Mouse (Mus musculus) liver, postnatal 0 days (tissue): ENCODE data around the gene Mamdc4. TPM values are rescaled to one million over a fixed set of nuclear protein-coding genes. Genes with fewer than 3 reads are reported as not detected.

Source experiments
- ATAC-seq: fragments of 200-750 bp; cut with Nextera tagmentation; 2 replicates; pipeline ENCODE4 v1.8.0; 2017; ENCODE audit warnings: mild to moderate bottlenecking, moderate library complexity
- DNase-seq: peaks from one replicate; pipeline ENCODE4 v3.0.0-alpha.2; 2016
- H3K27ac ChIP-seq: fragments of 300-500 bp; sonication (generic); 2 replicates; pipeline ENCODE4 v1.5.1; 2014; ENCODE audit warnings: antibody characterized with exemption, moderate library complexity, mild to moderate bottlenecking, low read depth
- H3K27me3 ChIP-seq: fragments of 300-500 bp; sonication (generic); 2 replicates; pipeline ENCODE4 v1.6.1; 2014; ENCODE audit warnings: low read length, control low read depth, mixed read lengths; ENCODE audit not compliant: insufficient read depth
- H3K36me3 ChIP-seq: fragments of 300-500 bp; sonication (generic); replicated peaks from 2 replicates; pipeline ENCODE4 v1.6.1; 2014; ENCODE audit warnings: mild to moderate bottlenecking, control low read depth, low read length, moderate library complexity, mixed read lengths; ENCODE audit not compliant: insufficient read depth
- H3K4me1 ChIP-seq: fragments of 300-500 bp; sonication (generic); 2 replicates; pipeline ENCODE4 v1.6.1; 2014; ENCODE audit warnings: antibody characterized with exemption, mild to moderate bottlenecking, control low read depth; ENCODE audit not compliant: insufficient read depth
- H3K4me2 ChIP-seq: fragments of 300-500 bp; sonication (generic); 2 replicates; pipeline ENCODE4 v1.6.1; 2014; ENCODE audit warnings: low read depth, mild to moderate bottlenecking, low read length, moderate library complexity, mixed read lengths
- H3K4me3 ChIP-seq: fragments of 300-500 bp; sonication (generic); 2 replicates; pipeline ENCODE4 v1.5.1; 2014; ENCODE audit warnings: low read depth, low read length
- H3K9ac ChIP-seq: fragments of 300-500 bp; sonication (generic); replicated peaks from 2 replicates; pipeline ENCODE4 v1.6.1; 2014; ENCODE audit warnings: mild to moderate bottlenecking, moderate library complexity
- H3K9me3 ChIP-seq: fragments of 300-500 bp; sonication (generic); 2 replicates; pipeline ENCODE4 v1.6.1; 2016; ENCODE audit warnings: mild to moderate bottlenecking, control low read depth, low read length, mixed read lengths
- CTCF ChIP-seq: sonication (generic); IDR thresholded peaks from 2 replicates; pipeline ENCODE4 v1.5.1; 2016; ENCODE audit warnings: antibody characterized with exemption, low read depth
- EP300 ChIP-seq: IDR thresholded peaks from 2 replicates; pipeline ENCODE4 v1.6.1; 2016; ENCODE audit warnings: antibody characterized with exemption, low read depth, mild to moderate bottlenecking
- WGBS: fragments of 180-500 bp; shearing (Covaris S2); extraction: QIAGEN DNeasy Blood & Tissue Kit; methylation state at CpG from one replicate; pipeline ENCODE4 v1.1.7; 2014; ENCODE audit not compliant: insufficient replicate concordance; 5-methylcytosine and 5-hydroxymethylcytosine counted together
- polyA plus RNA-seq: library from polyadenylated mRNA; unstranded; fragments of >200 nt; fragmentation: Nextera tagmentation; extraction: Ambion mirVana; gene quantifications from 2 replicates; pipeline ENCODE4 v1.2.1, GENCODE M21; 2015

Mamdc4 gene
- polyA plus RNA-seq = 0.07 and 0.09 TPM in 2 replicates

GRCm38 (mm10) chr2:25574579-25575431 lies at the start of gene Mamdc4, which contains the start of gene Phpt1:
TSS of gene Mamdc4 (minus strand) at chr2:25574845.
TSS of gene Phpt1 (minus strand) at chr2:25575224.
- under 1% methylated on average over 43 of the region's 45 CpGs for WGBS
- H3K27me3 ChIP-seq = peaks cover 42% of the 10 kb centered on the region
- H3K4me2 ChIP-seq = peak within 1 kb of the TSS; percentile 87
- ATAC-seq (peak; percentile 98), DNase-seq (peak; percentile 94)
- H3K4me3 ChIP-seq = peak within 1 kb of the TSS; percentile 55
- H3K36me3 ChIP-seq = no peaks in the 10 kb centered on the region
- H3K9ac ChIP-seq = peak within 1 kb of the TSS; percentile 61
- peak within 1 kb of the TSS; percentile 69 for H3K27ac ChIP-seq
- no peaks in the 10 kb centered on the region for H3K9me3 ChIP-seq
- no peak for TF ChIP-seq CTCF
- no peak for TF ChIP-seq EP300
- peaks cover 39% of the 10 kb centered on the region for H3K4me1 ChIP-seq

- ATAC-seq = peak; percentile 97
- peak; percentile 88 for DNase-seq
- peak within 1 kb of the TSS; percentile 36 for H3K9ac ChIP-seq
- H3K4me1 ChIP-seq = peaks cover 5% of the 10 kb centered on the region
- H3K4me2 ChIP-seq = peak within 1 kb of the TSS; percentile 65
- H3K27ac ChIP-seq = peak within 1 kb of the TSS; percentile 62
- TF ChIP-seq EP300 = no peak
- peak; percentile 81 for TF ChIP-seq CTCF
- 0 out of 2 replicates have a peak, but pooled peaks cover 4% of the 10 kb centered on the region for H3K36me3 ChIP-seq
- H3K27me3 ChIP-seq = peaks cover 10% of the 10 kb centered on the region; the same call in 1 of the 2 replicates
- H3K9me3 ChIP-seq = no peaks in the 10 kb centered on the region
- H3K4me3 ChIP-seq = peak within 1 kb of the TSS; percentile 30
- WGBS = 7% methylated on average over 34 of the region's 34 CpGs
These were observed 46.9 kb upstream of the Mamdc4 start, which contains the start of gene Tmem141 for GRCm38 (mm10) chr2:25621229-25622200. TSS of gene Tmem141 (minus strand) at chr2:25622005.

DNA sequence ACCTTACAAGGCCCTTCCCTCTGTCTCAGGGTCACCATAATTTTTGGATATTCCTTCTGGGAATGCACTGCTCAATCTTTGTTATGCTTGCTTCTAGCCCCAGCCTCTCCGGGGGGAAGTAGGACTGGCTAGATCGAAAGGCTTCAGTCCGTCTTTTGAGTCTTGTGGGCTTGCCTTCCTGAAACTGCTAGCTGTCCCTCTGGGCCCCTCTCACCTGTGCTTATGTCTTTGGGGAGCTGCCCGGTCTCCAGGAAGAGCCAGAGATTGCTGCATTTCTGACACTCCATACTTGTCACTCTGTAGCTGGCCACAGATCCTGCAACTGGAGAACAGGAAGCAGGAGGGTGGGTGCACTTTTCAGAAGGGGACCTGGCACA lies 46.2 kb upstream of the Mamdc4 start:
- Histone ChIP-seq H3K9me3 (no peaks in the 10 kb centered on the region), H3K27me3 (peaks cover 16% of the 10 kb centered on the region; the same call in 1 of the 2 replicates), H3K4me2 (peak overlapping the region; percentile 65), H3K4me3 (peak overlapping the region; percentile 30; the same call in 1 of the 2 replicates), H3K4me1 (peaks cover 5% of the 10 kb centered on the region), H3K27ac (no peak overlapping the region), H3K9ac (no peak overlapping the region), H3K36me3 (0 out of 2 replicates have a peak, but pooled peaks cover 4% of the 10 kb centered on the region)
- WGBS = 43% methylated on average over 4 of the region's 4 CpGs
- ATAC-seq (no peak), DNase-seq (no peak)
- TF ChIP-seq EP300 (no peak), CTCF (no peak)

- Histone ChIP-seq H3K4me1 (peaks cover 5% of the 10 kb centered on the region), H3K4me3 (no peak overlapping the region), H3K9me3 (no peaks in the 10 kb centered on the region), H3K4me2 (no peak overlapping the region), H3K27ac (no peak overlapping the region), H3K27me3 (peaks cover 21% of the 10 kb centered on the region; the same call in 1 of the 2 replicates), H3K36me3 (0 out of 2 replicates have a peak, but pooled peaks cover 4% of the 10 kb centered on the region), H3K9ac (no peak overlapping the region)
- TF ChIP-seq EP300 = no peak
- TF ChIP-seq CTCF = no peak
- DNase-seq = no peak
- WGBS = 36% methylated on average over 6 of the region's 6 CpGs
- ATAC-seq = no peak
These were observed 45.7 kb upstream of the Mamdc4 start for GRCm38 (mm10) chr2:25620386-25620785.

GRCm38 (mm10) chr2:25617578-25617977 lies 42.9 kb upstream of the Mamdc4 start, which contains the start of gene Ccdc183:
TSS of gene Ccdc183 (minus strand) at chr2:25617678.
- 0 out of 2 replicates have a peak, but pooled peaks cover 4% of the 10 kb centered on the region for H3K36me3 ChIP-seq
- H3K9ac ChIP-seq = no peak within 1 kb of the TSS
- H3K4me1 ChIP-seq = peaks cover 5% of the 10 kb centered on the region
- H3K27ac ChIP-seq = no peak within 1 kb of the TSS
- H3K4me2 ChIP-seq = no peak within 1 kb of the TSS
- ATAC-seq (no peak), DNase-seq (no peak)
- 62% methylated on average over 3 of the region's 3 CpGs for WGBS
- H3K4me3 ChIP-seq = no peak within 1 kb of the TSS
- peaks cover 23% of the 10 kb centered on the region; the same call in 1 of the 2 replicates for H3K27me3 ChIP-seq
- TF ChIP-seq CTCF = no peak
- TF ChIP-seq EP300 = no peak
- no peaks in the 10 kb centered on the region for H3K9me3 ChIP-seq
